Mouse (Mus musculus) urinary bladder, postnatal 10 days (tissue): Measurements from ENCODE around the gene Serpinb5.
"Not testable (repeated sequence)": the region's sequence is repeated elsewhere in the genome, so short reads cannot be mapped to it uniquely, and the experiment has no call there.

Experiments used
- DNase-seq: peaks from one replicate; pipeline ENCODE4 v3.0.0; 2022; ENCODE audit warnings: low spot score

Serpinb5 gene

GRCm38 (mm10) chr1:106860847-106861246 is at the start of gene Serpinb5:
TSS of gene Serpinb5 (plus strand) at chr1:106861173.
- DNase-seq: peak; percentile 18

GRCm38 (mm10) chr1:106814864-106815263 is 46.1 kb upstream of the Serpinb5 start:
- no peak for DNase-seq

GRCm38 (mm10) chr1:106815265-106815664 is 45.7 kb upstream of the Serpinb5 start:
- no peak for DNase-seq

- no peak for DNase-seq
These were observed 44.2 kb upstream of the Serpinb5 start for GRCm38 (mm10) chr1:106816766-106817165.

GRCm38 (mm10) chr1:106818323-106818722 is 42.6 kb upstream of the Serpinb5 start:
- DNase-seq: no peak

- no peak for DNase-seq
These were observed 38.7 kb upstream of the Serpinb5 start for GRCm38 (mm10) chr1:106822297-106822696.

- DNase-seq: no peak
These were observed 32.2 kb upstream of the Serpinb5 start for GRCm38 (mm10) chr1:106828784-106829183.

GRCm38 (mm10) chr1:106865543-106865942 is 4.6 kb downstream of the Serpinb5 start:
- DNase-seq: no peak

GRCm38 (mm10) chr1:106866029-106866428 is 5.1 kb downstream of the Serpinb5 start:
- no peak for DNase-seq

GRCm38 (mm10) chr1:106866768-106867167 is 5.8 kb downstream of the Serpinb5 start:
- no peak for DNase-seq

- no peak for DNase-seq
These were observed 9.0 kb downstream of the Serpinb5 start for GRCm38 (mm10) chr1:106869986-106870385.

GRCm38 (mm10) chr1:106875193-106875886 is 14.4 kb downstream of the Serpinb5 start:
- no peak for DNase-seq

- no peak for DNase-seq
These were observed 15.2 kb downstream of the Serpinb5 start for GRCm38 (mm10) chr1:106876147-106876546.

- no peak for DNase-seq
These were observed 21.8 kb downstream of the Serpinb5 start for GRCm38 (mm10) chr1:106882723-106883122.

GRCm38 (mm10) chr1:106883369-106883768 is 22.4 kb downstream of the Serpinb5 start:
- DNase-seq: no peak

GRCm38 (mm10) chr1:106883812-106884211 is 22.8 kb downstream of the Serpinb5 start:
- DNase-seq: no peak

- DNase-seq: not testable (repeated sequence)
These were observed 34.2 kb downstream of the Serpinb5 start for GRCm38 (mm10) chr1:106895142-106895541.

GRCm38 (mm10) chr1:106901406-106901805 is 40.4 kb downstream of the Serpinb5 start:
- DNase-seq: no peak

- DNase-seq: no peak
These were observed 71.0 kb downstream of the Serpinb5 start for GRCm38 (mm10) chr1:106931954-106932353.
